Mouse (Mus musculus) limb, embryonic 14.5 days (tissue): ENCODE results near the gene Aicda. TPM values are rescaled to one million over a fixed set of nuclear protein-coding genes. Genes with fewer than 3 reads are reported as not detected.
"Not testable (repeated sequence)": the region's sequence is repeated elsewhere in the genome, so short reads cannot be mapped to it uniquely, and the experiment has no call there.

Source experiments
- ATAC-seq: fragments of 200-750 bp; cut with Nextera tagmentation; 2 replicates; pipeline ENCODE4 v1.8.0; 2017; ENCODE audit warnings: low read depth, moderate number of reproducible peaks, moderate TSS enrichment; ENCODE audit not compliant: low FRiP score
- DNase-seq: peaks from one replicate; pipeline ENCODE4 v3.0.0-alpha.2; 2015; ENCODE audit warnings: low spot score
- H3K27ac ChIP-seq: fragments of 300-500 bp; sonication (generic); replicated peaks from 2 replicates; pipeline ENCODE4 v1.5.1; 2014; ENCODE audit warnings: low read depth, mild to moderate bottlenecking, low read length, moderate library complexity, mixed read lengths
- H3K27me3 ChIP-seq: fragments of 300-500 bp; sonication (generic); 2 replicates; pipeline ENCODE4 v1.6.1; 2014; ENCODE audit warnings: low read length, mixed read lengths; ENCODE audit not compliant: control insufficient read depth, insufficient read depth
- H3K36me3 ChIP-seq: fragments of 300-500 bp; sonication (generic); 2 replicates; pipeline ENCODE4 v1.6.1; 2014; ENCODE audit warnings: mild to moderate bottlenecking, low read length, moderate library complexity, mixed read lengths; ENCODE audit not compliant: control insufficient read depth, insufficient read depth
- H3K4me1 ChIP-seq: fragments of 300-500 bp; sonication (generic); 2 replicates; pipeline ENCODE4 v1.6.1; 2014; ENCODE audit warnings: antibody characterized with exemption, low read length, mixed read lengths; ENCODE audit not compliant: control insufficient read depth, insufficient read depth
- H3K4me2 ChIP-seq: fragments of 300-500 bp; sonication (generic); replicated peaks from 2 replicates; pipeline ENCODE4 v1.6.1; 2014; ENCODE audit warnings: low read depth, mild to moderate bottlenecking, low read length, moderate library complexity; ENCODE audit not compliant: severe bottlenecking
- H3K4me3 ChIP-seq: fragments of 300-500 bp; sonication (generic); replicated peaks from 2 replicates; pipeline ENCODE4 v1.5.1; 2014; ENCODE audit warnings: low read length
- H3K9ac ChIP-seq: fragments of 300-500 bp; sonication (generic); 2 replicates; pipeline ENCODE4 v1.6.1; 2014; ENCODE audit warnings: mild to moderate bottlenecking, low read depth, low read length, moderate library complexity; ENCODE audit not compliant: severe bottlenecking
- H3K9me3 ChIP-seq: fragments of 300-500 bp; sonication (generic); 2 replicates; pipeline ENCODE4 v1.6.1; 2016; ENCODE audit warnings: low read length; ENCODE audit not compliant: control insufficient read depth
- POLR2A ChIP-seq: fragments of 200-500 bp; IDR thresholded peaks from 2 replicates; pipeline ENCODE4 v1.8.0; 2012; ENCODE audit warnings: inconsistent platforms, mild to moderate bottlenecking, moderate library complexity, borderline replicate concordance; ENCODE audit not compliant: insufficient read depth, insufficient read length; ENCODE audit errors: extremely low read depth
- WGBS: fragments of 180-500 bp; shearing (Covaris S2); extraction: QIAGEN DNeasy Blood & Tissue Kit; methylation state at CpG from one replicate; pipeline ENCODE4 v1.1.7; 2014; 5-methylcytosine and 5-hydroxymethylcytosine counted together
- polyA plus RNA-seq, 2 experiments: library from polyadenylated mRNA; depleted of rRNA in 1 of 2; stranded (reverse) in 1 of 2; unstranded in 1 of 2; fragments of >200 nt; fragmentation: Nextera tagmentation in 1 of 2; extraction: Ambion mirVana in 1 of 2; gene quantifications; 2 replicates each; pipeline versions ENCODE4 v1.2.1 to v1.2.3; 2012 to 2014

Aicda gene
- polyA plus RNA-seq, 2 experiments: 0.19 to 0.23 TPM

DNA sequence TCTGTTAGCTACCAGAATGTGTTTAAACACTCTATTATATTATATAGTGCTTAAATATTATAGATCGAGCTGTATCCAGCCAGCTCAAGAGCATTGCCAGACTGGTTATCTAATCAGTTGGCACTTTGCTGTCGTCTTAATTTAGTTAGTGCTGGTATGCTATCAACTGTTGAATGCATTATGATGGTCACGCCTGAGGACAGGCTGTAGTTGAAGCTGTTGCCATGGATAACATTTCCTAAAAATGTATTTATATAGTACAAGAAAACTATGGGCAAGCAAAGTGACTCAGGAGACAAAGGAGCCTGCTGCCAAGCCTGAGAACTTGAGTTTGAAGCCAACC lies 18.0 kb downstream of the Aicda start:
- no peak overlapping the region for H3K4me3 ChIP-seq
- H3K27ac ChIP-seq: no peak overlapping the region
- no peak overlapping the region for H3K4me2 ChIP-seq
- ATAC-seq (no peak), DNase-seq (no peak)
- no peaks in the 10 kb centered on the region for H3K27me3 ChIP-seq
- no peak for TF ChIP-seq POLR2A
- H3K4me1 ChIP-seq: no peaks in the 10 kb centered on the region
- no peak overlapping the region for H3K9ac ChIP-seq
- H3K36me3 ChIP-seq: no peaks in the 10 kb centered on the region
- 82% methylated on average over 3 of the region's 3 CpGs for WGBS
- no peaks in the 10 kb centered on the region for H3K9me3 ChIP-seq

- H3K36me3 ChIP-seq, ATAC-seq, H3K4me3 ChIP-seq, H3K27ac ChIP-seq, H3K9ac ChIP-seq, DNase-seq, H3K4me1 ChIP-seq, H3K4me2 ChIP-seq, H3K27me3 ChIP-seq, H3K9me3 ChIP-seq: not testable (repeated sequence)
- WGBS: 85% methylated on average over 1 of the region's 1 CpGs
These were observed 21.4 kb downstream of the Aicda start for GRCm38 (mm10) chr6:122575037-122575436.

DNA sequence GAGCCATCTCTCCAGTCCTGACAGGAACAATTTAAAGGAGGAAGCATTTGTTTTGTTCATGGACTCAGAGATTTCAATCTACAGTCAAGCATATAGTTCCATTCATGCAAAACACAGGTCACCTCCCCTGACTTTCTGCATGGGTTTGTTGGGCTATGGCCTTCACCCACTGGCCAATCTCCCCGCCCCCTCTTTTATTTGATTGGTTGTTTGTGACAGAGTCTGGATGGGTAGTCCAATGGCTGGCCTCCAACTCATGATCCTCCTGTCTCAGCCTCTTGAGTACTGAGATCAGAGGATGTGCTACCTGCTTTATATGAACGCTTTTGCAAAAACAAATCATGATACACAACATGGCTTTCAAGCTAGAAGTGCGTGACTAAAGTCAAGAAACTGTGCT lies 23.4 kb downstream of the Aicda start:
- no peaks in the 10 kb centered on the region for H3K4me1 ChIP-seq
- TF ChIP-seq POLR2A: no peak
- H3K27ac ChIP-seq: no peak overlapping the region
- no peak overlapping the region for H3K9ac ChIP-seq
- DNase-seq (no peak), ATAC-seq (no peak)
- no peaks in the 10 kb centered on the region for H3K27me3 ChIP-seq
- no peaks in the 10 kb centered on the region for H3K9me3 ChIP-seq
- WGBS: 92% methylated on average over 3 of the region's 3 CpGs
- H3K4me3 ChIP-seq: no peak overlapping the region
- H3K4me2 ChIP-seq: no peak overlapping the region
- H3K36me3 ChIP-seq: no peaks in the 10 kb centered on the region

DNA sequence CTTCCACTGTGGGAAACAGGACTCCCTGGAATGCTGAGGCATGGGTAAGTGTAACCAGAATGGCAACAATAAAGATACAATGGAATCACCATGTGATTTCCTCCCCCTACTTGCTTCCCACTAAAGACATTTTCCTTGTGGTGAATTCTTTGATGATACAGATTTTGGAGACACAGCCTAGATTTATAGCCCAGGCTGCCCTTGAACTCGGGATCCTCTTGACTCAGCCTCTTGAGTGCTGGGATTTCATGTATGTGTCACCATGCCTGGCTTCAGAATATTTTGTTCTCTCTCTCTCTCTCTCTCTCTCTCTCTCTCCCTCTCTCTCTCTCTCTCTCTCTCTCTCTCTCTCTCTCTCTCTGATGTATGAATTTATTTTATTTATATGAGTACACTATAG lies 25.5 kb downstream of the Aicda start:
- TF ChIP-seq POLR2A: no peak
- no peaks in the 10 kb centered on the region for H3K9me3 ChIP-seq
- 78% methylated on average over 1 of the region's 1 CpGs for WGBS
- H3K4me2 ChIP-seq: no peak overlapping the region
- H3K27ac ChIP-seq: no peak overlapping the region
- no peaks in the 10 kb centered on the region for H3K27me3 ChIP-seq
- H3K36me3 ChIP-seq: no peaks in the 10 kb centered on the region
- no peak overlapping the region for H3K4me3 ChIP-seq
- no peak overlapping the region for H3K9ac ChIP-seq
- no peaks in the 10 kb centered on the region for H3K4me1 ChIP-seq
- no peak for DNase-seq
- no peak for ATAC-seq

DNA sequence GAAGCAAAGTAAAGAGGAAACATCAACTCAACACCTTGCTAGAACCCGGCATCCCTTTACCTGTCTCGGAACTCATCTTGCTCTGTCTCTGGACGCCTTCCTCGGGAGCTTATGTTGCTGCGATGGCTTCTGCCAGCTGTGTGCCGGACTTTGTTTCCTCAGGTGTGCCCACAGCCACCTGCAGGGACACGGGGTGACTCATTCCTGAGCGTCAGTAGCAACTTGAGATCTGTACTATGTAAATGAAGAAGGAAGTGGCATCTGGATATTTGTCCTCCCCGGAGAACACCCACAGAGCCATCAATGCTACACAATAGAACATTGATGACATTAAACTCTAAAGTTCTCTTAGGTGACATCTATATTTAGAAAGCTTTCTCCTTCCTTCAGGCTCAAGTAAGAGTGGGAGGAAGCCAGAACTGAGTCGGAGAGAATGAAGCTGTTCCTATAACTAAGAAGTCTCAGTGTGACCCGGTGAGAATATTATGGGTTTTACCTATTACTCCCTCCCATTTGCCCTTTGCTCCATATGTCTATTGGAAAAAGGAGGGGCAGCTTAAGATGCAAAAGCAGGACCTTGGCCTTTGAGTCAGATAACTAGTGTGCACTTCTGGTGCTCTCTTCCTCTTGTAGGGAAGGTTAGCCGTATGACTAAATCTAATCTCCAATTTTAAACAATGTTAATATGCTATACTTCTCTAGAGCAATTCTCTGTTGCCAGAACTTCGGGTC lies 37.6 kb downstream of the Aicda start:
- Histone ChIP-seq H3K4me2 (no peak overlapping the region), H3K27me3 (no peaks in the 10 kb centered on the region), H3K36me3 (no peaks in the 10 kb centered on the region), H3K9me3 (no peaks in the 10 kb centered on the region), H3K9ac (no peak overlapping the region), H3K4me1 (no peaks in the 10 kb centered on the region), H3K27ac (no peak overlapping the region), H3K4me3 (no peak overlapping the region)
- no peak for TF ChIP-seq POLR2A
- 80% methylated on average over 13 of the region's 13 CpGs for WGBS
- ATAC-seq (no peak), DNase-seq (no peak)

GRCm38 (mm10) chr6:122592905-122593304 lies 39.3 kb downstream of the Aicda start:
- Histone ChIP-seq H3K27me3 (no peaks in the 10 kb centered on the region), H3K9ac (no peak overlapping the region), H3K4me3 (no peak overlapping the region), H3K9me3 (no peaks in the 10 kb centered on the region), H3K36me3 (no peaks in the 10 kb centered on the region), H3K27ac (no peak overlapping the region), H3K4me1 (no peaks in the 10 kb centered on the region), H3K4me2 (no peak overlapping the region)
- DNase-seq: no peak
- 87% methylated on average over 2 of the region's 2 CpGs for WGBS
- TF ChIP-seq POLR2A: no peak
- no peak for ATAC-seq
